Mouse (Mus musculus) cerebellum, adult (tissue): ENCODE measurements around the gene Igf2bp3.
"Not testable (repeated sequence)": the region's sequence is repeated elsewhere in the genome, so short reads cannot be mapped to it uniquely, and the experiment has no call there.

ENCODE experiments used
- ATAC-seq: cut with Nextera tagmentation; 2 replicates; pipeline ENCODE4 v1.9.2; 2017; ENCODE audit warnings: mild to moderate bottlenecking, moderate library complexity, mixed read lengths; ENCODE audit not compliant: insufficient number of reproducible peaks, low FRiP score, low TSS enrichment

The Igf2bp3 gene

DNA sequence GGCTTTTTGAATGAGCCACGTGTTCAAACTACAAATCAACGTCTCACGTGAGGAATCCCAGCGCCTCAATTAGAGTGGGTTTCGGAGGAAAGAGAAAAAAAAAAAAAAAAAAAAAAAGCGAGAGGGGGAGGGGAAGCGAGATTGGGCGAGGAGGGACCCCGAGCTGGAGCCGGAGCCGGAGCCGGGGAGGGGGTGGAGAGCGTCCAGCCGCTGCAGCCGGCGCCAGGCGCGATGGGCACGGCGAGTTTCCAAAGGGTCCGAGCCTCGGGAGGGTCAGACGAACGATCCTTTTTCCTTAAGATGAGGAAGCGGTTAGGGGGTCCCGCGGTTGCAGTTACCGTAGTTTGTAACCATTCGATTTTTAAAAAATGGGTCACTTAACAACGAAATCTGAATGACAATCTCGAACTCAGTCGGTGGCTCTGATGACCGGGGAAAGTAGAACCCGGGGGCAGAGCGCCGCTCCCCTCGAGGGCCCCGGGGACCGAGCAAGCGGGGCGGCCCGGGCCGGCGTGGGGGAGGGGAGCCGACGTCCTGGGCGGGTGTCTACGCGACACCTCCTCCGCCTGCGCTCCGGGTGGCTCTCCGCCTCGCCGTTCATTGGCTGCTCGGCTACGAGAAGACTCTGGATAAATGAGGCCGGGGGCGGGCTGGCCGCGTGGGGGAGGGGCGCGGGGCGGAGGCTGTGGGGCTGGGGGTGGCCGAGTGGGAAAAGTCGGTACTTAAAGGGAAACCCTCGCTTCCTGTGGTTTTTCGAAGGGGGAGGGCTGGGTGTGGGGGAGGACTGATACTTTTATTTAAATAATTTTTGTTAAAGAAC lies at the start of gene Igf2bp3:
Igf2bp3 (minus strand) TSS at position 30 of the 820 bp plus-strand sequence.
- no peak for ATAC-seq

GRCm38 (mm10) chr6:49264446-49264845 lies 49.7 kb upstream of the Igf2bp3 start:
- ATAC-seq = not testable (repeated sequence)

- ATAC-seq = peak; percentile 97
These were observed 49.1 kb upstream of the Igf2bp3 start, which contains the start of gene Tra2a for GRCm38 (mm10) chr6:49263847-49264243. TSS of gene Tra2a (minus strand) at chr6:49264033.

GRCm38 (mm10) chr6:49263081-49263846 lies 48.5 kb upstream of the Igf2bp3 start:
- ATAC-seq = peak; percentile 59

GRCm38 (mm10) chr6:49262421-49262820 lies 47.7 kb upstream of the Igf2bp3 start:
- ATAC-seq = no peak

DNA sequence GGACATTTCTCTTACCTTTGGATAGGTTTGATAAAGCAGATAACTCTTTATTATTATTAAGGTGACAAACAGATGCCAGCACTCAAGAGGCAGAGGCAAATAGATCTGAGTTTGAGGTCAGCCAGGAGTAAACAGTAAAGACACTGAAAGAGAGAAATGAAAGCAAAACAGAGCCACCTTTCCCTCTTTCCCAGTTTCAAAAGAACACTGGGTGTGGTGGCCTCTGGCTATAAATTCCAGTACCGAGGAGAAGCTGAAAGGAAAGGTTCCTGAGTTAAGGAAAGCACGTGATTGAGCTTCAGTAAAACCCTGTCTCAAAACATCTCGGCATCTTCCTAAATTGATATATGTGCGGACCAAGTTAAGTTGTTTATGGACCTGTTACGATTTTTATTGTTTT lies 45.0 kb upstream of the Igf2bp3 start:
- ATAC-seq = no peak

DNA sequence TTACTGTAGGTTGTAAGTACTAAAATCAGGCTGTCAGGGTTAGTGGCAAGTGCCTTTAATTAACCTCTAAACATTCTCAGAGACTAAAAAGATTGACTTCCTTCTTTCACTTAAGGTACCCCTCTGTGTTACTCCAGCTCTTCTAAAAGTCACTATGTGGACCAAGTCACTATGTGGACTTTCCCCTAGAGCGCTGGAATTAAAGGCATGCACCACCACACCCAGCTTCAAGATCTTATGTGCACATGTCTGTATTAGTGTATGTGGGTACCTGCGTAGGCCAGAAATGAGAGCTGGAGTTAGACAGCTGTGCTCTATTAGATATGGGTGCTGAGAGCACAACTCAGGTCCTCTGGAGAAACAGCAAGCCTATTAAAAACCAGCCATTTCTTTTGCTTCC lies 43.1 kb upstream of the Igf2bp3 start:
- no peak for ATAC-seq

DNA sequence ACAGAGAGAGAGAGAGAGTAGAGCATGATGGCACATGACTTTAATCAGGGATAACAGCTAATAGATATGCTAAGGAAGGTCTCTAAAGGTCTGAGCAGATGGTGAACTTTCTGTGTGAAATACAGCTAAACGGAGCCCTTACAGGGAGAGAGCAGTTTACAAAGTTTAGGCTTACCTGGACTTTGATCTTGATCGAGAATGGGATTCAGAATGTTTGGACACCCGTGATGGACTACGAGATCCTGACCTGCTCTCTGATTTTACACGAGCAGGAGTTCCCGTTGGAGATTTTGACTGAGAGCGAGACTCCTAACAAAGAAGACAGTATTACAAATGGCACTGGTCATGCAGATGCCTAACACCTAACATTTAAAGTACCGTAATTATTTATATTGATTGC lies 37.5 kb upstream of the Igf2bp3 start:
- no peak for ATAC-seq

GRCm38 (mm10) chr6:49251199-49251598 lies 36.4 kb upstream of the Igf2bp3 start:
- ATAC-seq = no peak

DNA sequence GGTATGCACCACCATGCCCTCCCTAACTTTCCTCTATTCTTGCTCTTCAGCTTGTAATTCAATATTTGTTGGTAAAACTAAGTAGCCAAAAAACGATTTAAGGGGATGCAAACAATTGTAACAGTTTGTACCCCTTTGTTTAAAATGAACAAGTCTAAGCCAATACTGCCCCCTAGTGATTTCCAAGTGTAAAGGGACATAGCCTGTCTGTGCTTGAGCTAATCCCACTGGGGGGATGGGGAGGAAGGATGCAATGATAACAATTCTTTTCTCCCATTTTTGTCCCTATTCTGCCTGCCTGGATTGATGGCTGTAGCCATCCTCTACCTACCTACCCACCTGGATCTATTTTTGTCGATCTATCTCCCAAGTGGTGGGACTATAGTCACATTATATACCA lies 32.5 kb upstream of the Igf2bp3 start:
- ATAC-seq = no peak

DNA sequence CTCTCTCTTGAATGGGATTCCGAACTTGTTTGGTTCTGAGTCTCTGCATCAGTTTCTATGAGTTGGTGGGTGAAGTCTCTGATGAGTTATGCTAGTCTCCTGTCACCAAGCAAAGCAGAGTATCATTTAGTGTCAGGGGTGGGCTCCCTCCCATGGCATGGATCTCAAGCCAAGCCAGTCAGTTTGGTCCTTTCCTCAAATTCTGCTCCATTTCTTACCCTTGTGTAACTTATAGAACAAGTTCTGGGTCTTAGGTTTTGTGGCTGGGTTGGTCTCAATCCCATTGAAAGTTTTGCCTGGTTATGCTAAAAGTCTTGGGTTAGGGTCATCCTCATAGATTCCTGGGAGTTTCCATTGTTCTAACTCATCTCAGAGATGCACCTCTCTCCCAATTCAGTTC lies 27.6 kb upstream of the Igf2bp3 start:
- ATAC-seq = no peak

GRCm38 (mm10) chr6:49241562-49241961 lies 26.8 kb upstream of the Igf2bp3 start:
- no peak for ATAC-seq

DNA sequence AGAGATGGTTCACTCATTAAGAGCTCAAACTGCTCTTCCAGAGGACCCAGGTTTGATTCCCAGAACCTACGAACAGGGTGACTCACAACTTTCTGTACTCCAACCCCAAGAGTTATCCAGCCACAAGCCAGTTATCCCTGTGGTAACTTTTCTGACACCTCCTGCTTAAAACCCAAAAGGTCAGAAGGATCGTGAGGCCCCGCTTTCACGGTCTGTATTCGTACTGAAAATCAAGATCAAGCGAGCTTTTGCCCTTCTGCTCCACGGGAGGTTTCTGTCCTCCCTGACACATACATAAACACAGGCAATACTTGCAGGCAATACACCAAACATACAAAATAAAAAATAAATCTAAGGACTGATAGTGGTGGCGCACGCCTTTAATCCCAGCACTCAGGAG lies 21.6 kb upstream of the Igf2bp3 start:
- peak; percentile 99 for ATAC-seq

DNA sequence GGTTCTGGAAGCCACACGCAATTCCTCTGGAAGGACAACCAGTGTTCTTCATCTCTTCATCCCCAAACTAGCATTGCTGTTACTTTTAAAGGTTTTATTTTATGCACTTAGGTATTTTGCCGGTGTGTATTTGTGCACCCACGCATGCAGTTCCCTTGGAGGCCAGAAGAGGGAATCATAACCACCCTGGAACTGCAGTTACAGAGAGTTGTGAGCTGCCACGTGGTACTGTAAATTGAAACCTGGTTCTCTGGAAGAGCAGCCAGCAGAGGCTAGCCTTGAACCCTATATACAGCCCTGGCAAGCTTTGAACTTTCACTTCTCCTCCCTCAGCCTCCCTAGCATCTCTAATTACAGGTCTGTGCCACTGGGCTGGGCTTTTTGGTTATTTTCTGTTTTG lies 18.6 kb upstream of the Igf2bp3 start:
- ATAC-seq = no peak

GRCm38 (mm10) chr6:49228126-49228679 lies 13.4 kb upstream of the Igf2bp3 start:
- ATAC-seq = no peak

- ATAC-seq = no peak
These were observed 12.5 kb upstream of the Igf2bp3 start for GRCm38 (mm10) chr6:49227184-49227735.

DNA sequence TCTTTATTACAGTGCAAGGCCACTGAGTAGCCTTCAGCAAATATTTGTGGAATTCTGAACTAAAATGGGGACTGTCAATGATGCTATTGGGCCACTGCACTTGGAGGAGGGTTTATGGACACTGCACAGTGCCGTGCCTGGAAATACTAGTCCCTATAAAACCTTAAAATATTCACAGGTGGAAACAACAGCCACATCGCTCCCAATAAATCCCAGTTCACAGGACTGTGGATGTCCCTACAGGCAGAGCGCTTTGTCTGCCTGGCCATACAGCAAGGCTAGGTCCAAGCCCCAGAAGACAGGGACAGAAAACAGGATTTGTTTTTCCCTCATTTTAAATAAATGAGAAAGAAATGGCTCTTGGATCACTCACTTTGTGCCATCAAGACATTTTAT lies 11.0 kb upstream of the Igf2bp3 start:
- ATAC-seq = no peak

GRCm38 (mm10) chr6:49224923-49225727 lies 10.4 kb upstream of the Igf2bp3 start:
- no peak for ATAC-seq

- no peak for ATAC-seq
These were observed 7.1 kb upstream of the Igf2bp3 start for GRCm38 (mm10) chr6:49221906-49222305.

DNA sequence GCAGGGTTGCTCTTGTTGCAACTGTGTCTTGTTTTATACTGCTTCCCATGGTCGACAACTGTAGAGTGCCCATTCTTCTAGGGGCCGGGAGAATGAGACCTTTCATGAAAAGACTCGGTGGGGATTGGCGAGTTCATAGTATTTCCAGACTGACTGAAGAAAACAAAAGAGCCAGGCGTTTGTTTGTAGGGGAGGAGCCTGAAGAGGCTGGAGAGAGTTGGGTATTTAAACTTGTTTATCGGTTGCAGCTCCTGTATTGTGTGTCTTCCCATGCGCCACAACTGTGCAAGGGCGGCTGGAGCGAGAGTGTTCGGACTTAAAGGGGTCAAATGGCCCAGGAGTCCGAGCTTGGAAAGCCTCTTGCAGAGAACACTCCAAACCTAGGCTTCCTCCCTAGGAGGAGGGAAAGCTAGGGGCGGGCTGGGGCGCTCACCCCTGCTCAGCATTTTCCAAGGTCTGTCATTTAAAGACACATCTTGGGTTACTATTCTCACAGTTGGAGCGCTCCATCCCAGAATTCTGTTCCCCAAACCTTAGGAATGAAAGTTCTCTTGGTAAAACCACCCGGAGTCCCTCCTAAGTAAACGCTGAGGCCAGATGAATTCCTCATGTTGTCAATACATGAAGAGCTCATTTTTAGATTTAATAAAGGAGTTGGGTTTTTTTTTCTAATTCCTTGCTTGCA lies 5.3 kb upstream of the Igf2bp3 start:
- ATAC-seq = no peak
